Comparison of ENCODE assay signal across 22 mouse cellular contexts in the genomic region with DNA sequence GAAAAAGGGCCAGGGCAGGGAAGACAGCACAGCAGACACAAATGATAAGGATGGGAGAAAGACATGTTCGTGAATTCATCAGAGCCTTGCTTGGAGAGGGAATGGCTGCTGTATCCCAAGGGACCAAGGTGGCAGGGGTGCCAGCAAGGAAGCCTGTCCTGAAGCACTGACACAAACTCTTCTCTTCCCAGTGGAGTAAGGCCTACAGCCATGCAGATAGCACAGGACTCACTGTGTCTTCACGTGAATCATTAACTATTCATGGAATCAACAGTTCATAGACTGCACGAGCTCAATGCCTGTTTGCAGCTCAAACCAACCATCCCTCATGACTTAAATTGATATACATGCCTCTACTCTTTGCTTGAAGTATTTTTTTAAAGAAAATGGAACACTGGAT.
"Had no signal": no experiment of that assay in that cellular context is flagged by ENCODE, and none has a peak within 500 bp of the region (broad histone marks: within the 10 kb centered on the region; RNA-seq: fewer than 3 reads in every experiment).

No protein-coding gene starts in this region.

- ATAC-seq: inflammation-experienced regulatory T-cells, adult 6 months; intestine, embryonic 16.5 days; midbrain, embryonic 15.5 days had no signal

- DNase-seq: kidney, adult 18-20 months; kidney, postnatal 14 days; kidney, postnatal 4 days; layer of hippocampus, adult 9-11 months; layer of hippocampus, postnatal 36 days; lung, adult 2 months; lung, postnatal 14 days; lung, postnatal 4 days; retina, postnatal 1 day; right cerebral cortex, postnatal 25 days; spleen, adult 18-20 months; thymus, postnatal 25 days had no signal

- H3K9ac ChIP-seq: limb, embryonic 13.5 days; liver, embryonic 14.5 days; midbrain, embryonic 12.5 days; midbrain, embryonic 15.5 days; neural tube, embryonic 13.5 days; stomach, embryonic 15.5 days had no signal

- H3K4me2 ChIP-seq: limb, embryonic 13.5 days; midbrain, embryonic 12.5 days; midbrain, embryonic 15.5 days; neural tube, embryonic 13.5 days; stomach, embryonic 15.5 days had no signal

- H3K27me3 ChIP-seq: midbrain, embryonic 15.5 days; neural tube, embryonic 13.5 days; stomach, embryonic 15.5 days had no signal

- H3K4me1 ChIP-seq: limb, embryonic 13.5 days; midbrain, embryonic 12.5 days; midbrain, embryonic 15.5 days; neural tube, embryonic 13.5 days; stomach, embryonic 15.5 days had no signal

- H3K4me3 ChIP-seq: limb, embryonic 10.5 days; limb, embryonic 13.5 days; midbrain, embryonic 12.5 days; midbrain, embryonic 15.5 days; myocyte; neural tube, embryonic 13.5 days; stomach, embryonic 15.5 days had no signal

- H3K27ac ChIP-seq: limb, embryonic 10.5 days; limb, embryonic 13.5 days; liver, embryonic 14.5 days; midbrain, embryonic 12.5 days; midbrain, embryonic 15.5 days; neural tube, embryonic 13.5 days; stomach, embryonic 15.5 days had no signal

- H3K9me3 ChIP-seq: limb, embryonic 10.5 days; limb, embryonic 13.5 days; midbrain, embryonic 12.5 days; midbrain, embryonic 15.5 days; neural tube, embryonic 13.5 days; stomach, embryonic 15.5 days had no signal

- H3K36me3 ChIP-seq: limb, embryonic 10.5 days; limb, embryonic 13.5 days; midbrain, embryonic 12.5 days; midbrain, embryonic 15.5 days; neural tube, embryonic 13.5 days; stomach, embryonic 15.5 days had no signal
